Mouse (Mus musculus): ENCODE results near the gene Nr3c2. TPM values are rescaled to one million over a fixed set of nuclear protein-coding genes. Genes with fewer than 3 reads are reported as not detected.

Nr3c2 gene
- polyA plus RNA-seq, 1 experiment, result 11.7 TPM

DNA sequence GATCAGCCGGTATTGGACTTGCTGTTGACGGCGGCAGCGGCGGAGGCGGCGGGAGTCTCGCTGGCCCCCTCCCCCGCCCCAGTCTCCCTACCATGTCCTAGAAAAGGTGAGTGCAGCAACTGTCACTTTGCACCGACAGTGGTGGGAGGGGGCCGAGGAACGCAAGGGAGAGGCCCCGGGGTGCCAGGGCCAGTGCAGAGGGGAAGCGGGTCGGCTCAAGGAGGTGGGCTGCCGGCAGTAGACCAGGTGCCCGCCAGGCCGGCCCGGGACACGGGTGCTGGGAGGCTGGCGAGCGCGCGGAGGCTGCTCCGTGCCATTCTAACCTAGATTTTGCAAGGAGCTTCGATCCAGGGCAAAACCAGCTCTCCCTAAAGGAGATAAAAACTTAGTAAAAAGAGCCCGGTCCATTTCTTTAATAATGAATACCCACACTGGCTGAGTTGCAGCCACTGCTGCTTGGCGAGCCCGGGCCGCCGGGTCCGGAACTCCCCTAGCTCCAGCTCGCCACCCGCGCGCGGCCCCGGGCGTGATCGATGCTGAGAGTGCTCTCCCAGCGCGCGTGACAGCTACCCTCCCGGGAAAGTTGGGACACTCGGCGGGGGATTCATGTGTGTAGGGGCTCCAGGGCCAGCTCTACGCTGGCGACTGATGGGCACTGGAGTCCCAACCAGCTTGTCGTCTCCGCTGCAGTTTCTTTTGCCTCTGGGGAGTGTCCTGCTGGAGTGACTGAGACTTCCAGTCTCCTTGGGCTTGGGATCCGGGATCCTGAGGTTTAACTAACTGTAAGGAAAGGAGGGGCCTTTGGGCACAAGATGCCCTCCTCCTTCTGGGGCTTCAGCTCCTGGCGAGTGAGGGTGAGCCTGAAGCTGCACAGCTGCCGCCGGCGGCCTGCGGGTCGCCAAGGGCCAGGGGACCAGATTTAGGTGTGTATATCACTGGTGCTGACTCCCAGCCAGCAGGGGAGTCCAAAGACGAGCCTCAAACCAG, 1.2 kb downstream of the Nr3c2 start:
- under 1% methylated on average over 58 of the region's 58 CpGs for WGBS
- no peak overlapping the region for H3K27ac ChIP-seq (ENCODE audit: insufficient read depth, low read length)

DNA sequence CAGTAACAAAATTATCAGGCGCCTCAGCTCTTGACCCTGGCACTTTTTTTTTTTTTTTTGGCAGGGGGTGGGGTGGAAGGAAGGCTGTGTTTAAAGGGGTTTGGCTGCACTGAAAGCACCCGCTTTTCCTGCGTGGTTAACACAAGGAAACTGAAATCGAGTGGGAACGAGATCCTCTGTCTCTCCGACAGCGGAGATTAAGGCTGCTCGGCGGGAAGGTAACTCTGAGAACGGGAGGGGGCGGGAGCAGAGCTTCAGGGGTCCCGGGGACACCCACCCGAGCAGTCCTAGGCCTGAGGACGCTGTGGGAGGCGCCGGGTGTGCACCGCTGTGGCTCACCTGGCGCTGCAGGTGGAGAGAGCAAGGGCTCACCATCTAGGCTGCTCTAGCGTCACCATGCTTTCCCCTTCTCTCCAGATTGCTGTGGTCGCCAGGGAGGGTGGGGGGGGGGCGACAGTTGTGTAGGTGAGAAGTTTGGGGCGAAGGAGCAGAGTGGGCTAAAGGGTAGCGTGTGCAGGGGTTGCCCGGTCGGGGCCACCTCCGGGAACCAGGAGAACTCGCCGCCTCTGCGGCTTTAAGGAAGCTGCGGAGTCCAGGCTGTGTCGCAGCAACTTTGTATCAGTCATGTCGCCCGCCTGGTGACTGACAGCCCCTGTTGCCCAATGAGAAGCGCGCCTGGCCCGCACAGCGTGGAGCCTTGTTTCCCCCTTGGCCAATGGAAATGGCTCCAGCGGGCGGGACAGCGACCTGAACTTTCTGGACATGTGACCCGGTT, 2.4 kb downstream of the Nr3c2 start:
- H3K27ac ChIP-seq (ENCODE audit: insufficient read depth, low read length), result peak overlapping the region; percentile 39

More for the DNA sequence above, 1.2 kb downstream of the Nr3c2 start:
- DNase-seq, result peak; percentile 61 to 73
- H3K27me3 ChIP-seq (ENCODE audit: control insufficient read depth, insufficient read depth, low read length), result no peaks in the 10 kb centered on the region
- TF ChIP-seq POLR2A (IDR thresholded peaks at IDR 0.05; ENCODE audit: borderline replicate concordance, insufficient read depth, low read length), result no peak
- no peak for TF ChIP-seq CTCF (IDR thresholded peaks at IDR 0.05; ENCODE audit: borderline replicate concordance, insufficient read depth, low read depth, low read length)
- H3K4me3 ChIP-seq (replicated peaks; ENCODE audit: insufficient read depth, low read depth, low read length), result peak overlapping the region; percentile 80
- no peaks in the 10 kb centered on the region for H3K4me1 ChIP-seq (ENCODE audit: control insufficient read depth, insufficient read depth, low read length)

DNA sequence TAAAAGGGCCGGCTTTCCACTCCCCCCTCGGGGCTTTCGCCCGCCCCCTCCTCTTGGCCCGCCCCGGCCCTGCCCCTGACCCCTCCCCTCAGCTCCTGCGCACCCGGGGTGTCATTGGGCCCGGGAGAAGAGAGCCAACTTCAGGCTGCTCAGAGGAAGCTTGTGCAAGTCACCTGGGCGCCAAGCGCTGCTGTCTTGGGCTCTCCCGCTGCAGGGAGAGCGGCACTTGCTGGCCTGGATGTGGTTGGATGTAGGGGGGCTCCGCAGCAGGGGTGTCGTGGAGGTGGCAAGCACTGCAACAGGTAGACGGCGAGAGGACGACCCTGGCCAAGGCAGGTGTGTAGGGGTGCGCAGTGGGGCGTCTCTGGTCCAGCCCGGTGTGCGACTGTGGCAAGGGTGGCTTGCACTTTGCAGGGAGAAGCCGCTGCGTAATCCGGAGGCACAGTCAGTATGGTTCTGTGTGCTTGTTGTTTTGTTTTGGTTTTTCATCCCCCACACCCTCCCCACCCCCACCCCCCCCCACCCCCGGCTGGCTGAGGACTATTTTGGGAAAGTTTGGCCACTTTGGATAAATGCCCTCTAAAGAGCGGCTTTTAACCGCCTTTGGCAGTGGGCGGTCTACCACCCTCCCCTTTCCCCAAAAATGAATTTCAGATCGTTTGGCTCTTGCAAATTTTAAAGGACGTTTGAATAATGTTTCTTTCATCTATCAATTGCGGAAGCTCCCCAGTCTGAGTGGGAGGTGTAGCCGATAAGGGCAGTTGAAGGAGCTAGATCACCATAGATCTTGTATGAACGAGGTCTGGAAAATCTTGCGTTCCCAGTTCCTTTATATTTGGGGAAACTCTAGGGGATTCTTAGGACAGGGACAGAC, 3.2 kb downstream of the Nr3c2 start:
- H3K27ac ChIP-seq (ENCODE audit: insufficient read depth, low read length), result no peak overlapping the region
- WGBS, result 1% methylated on average over 35 of the region's 35 CpGs

More for the DNA sequence above, 2.4 kb downstream of the Nr3c2 start:
- peak overlapping the region; percentile 80 for H3K4me3 ChIP-seq (replicated peaks; ENCODE audit: insufficient read depth, low read depth, low read length)
- TF ChIP-seq CTCF (IDR thresholded peaks at IDR 0.05; ENCODE audit: borderline replicate concordance, insufficient read depth, low read depth, low read length) (no peak), POLR2A (IDR thresholded peaks at IDR 0.05; ENCODE audit: borderline replicate concordance, insufficient read depth, low read length) (peak; percentile 92)
- no peaks in the 10 kb centered on the region for H3K4me1 ChIP-seq (ENCODE audit: control insufficient read depth, insufficient read depth, low read length)
- H3K27me3 ChIP-seq (ENCODE audit: control insufficient read depth, insufficient read depth, low read length), result no peaks in the 10 kb centered on the region
- peak; percentile 98 for DNase-seq
- whole genome bisulfite sequencing, result under 1% methylated on average over 41 of the region's 41 CpGs

DNA sequence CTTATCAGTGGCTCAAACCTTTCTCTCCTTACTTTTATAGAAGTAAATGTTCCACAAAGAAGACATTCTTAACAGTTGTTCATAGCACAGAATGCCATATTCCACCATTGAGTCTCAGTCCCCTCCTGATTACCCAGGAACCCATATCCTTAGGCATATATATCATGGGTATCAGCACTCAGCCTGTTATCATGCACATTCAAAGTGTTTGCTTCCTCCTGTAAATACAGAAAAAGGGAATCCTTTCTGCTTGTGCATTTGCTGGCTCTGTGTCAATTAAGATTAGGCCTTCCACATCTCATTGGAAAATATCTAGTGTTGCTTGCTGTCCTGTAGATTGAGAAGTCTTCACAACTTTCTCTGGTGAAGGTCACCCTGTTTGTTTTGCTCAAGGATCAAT, 12.0 kb downstream of the Nr3c2 start:
- Histone ChIP-seq H3K4me1 (ENCODE audit: control insufficient read depth, insufficient read depth, low read length) (no peaks in the 10 kb centered on the region), H3K4me3 (replicated peaks; ENCODE audit: insufficient read depth, low read depth, low read length) (no peak overlapping the region), H3K27ac (ENCODE audit: insufficient read depth, low read length) (no peak overlapping the region), H3K27me3 (ENCODE audit: control insufficient read depth, insufficient read depth, low read length) (no peaks in the 10 kb centered on the region)
- DNase-seq, result no peak
- TF ChIP-seq POLR2A (IDR thresholded peaks at IDR 0.05; ENCODE audit: borderline replicate concordance, insufficient read depth, low read length) (no peak), CTCF (IDR thresholded peaks at IDR 0.05; ENCODE audit: borderline replicate concordance, insufficient read depth, low read depth, low read length) (no peak)

More for the DNA sequence above, 3.2 kb downstream of the Nr3c2 start:
- Histone ChIP-seq H3K27me3 (ENCODE audit: control insufficient read depth, insufficient read depth, low read length) (no peaks in the 10 kb centered on the region), H3K4me3 (replicated peaks; ENCODE audit: insufficient read depth, low read depth, low read length) (peak overlapping the region; percentile 80), H3K4me1 (ENCODE audit: control insufficient read depth, insufficient read depth, low read length) (no peaks in the 10 kb centered on the region)
- TF ChIP-seq CTCF (IDR thresholded peaks at IDR 0.05; ENCODE audit: borderline replicate concordance, insufficient read depth, low read depth, low read length) (no peak), POLR2A (IDR thresholded peaks at IDR 0.05; ENCODE audit: borderline replicate concordance, insufficient read depth, low read length) (no peak)
- DNase-seq, result no peak

DNA sequence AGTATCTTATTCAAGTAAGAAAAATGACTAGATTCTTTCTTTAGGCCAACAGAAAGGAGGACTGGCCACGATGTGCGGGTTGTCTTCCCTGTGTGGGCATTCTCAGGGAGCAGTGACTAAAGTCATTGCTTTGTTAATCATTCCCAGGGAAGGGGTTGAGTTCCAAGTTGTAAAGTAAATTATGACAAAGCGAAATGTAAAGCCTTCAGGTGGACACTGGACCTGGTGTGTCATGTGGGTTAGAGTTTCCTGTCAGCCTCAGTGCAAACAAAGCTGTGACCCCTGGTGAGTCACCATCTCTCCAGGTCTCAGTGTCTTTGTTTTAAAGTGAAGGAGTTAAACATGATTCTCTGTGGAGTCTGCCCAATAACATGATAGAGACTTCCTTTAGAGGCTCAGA, 13.4 kb downstream of the Nr3c2 start:
- TF ChIP-seq CTCF (IDR thresholded peaks at IDR 0.05; ENCODE audit: borderline replicate concordance, insufficient read depth, low read depth, low read length), result no peak
- no peak for TF ChIP-seq POLR2A (IDR thresholded peaks at IDR 0.05; ENCODE audit: borderline replicate concordance, insufficient read depth, low read length)
- 89% methylated on average over 3 of the region's 3 CpGs for WGBS
- DNase-seq, result no peak
- no peaks in the 10 kb centered on the region for H3K4me1 ChIP-seq (ENCODE audit: control insufficient read depth, insufficient read depth, low read length)
- no peak overlapping the region for H3K27ac ChIP-seq (ENCODE audit: insufficient read depth, low read length)
- no peaks in the 10 kb centered on the region for H3K27me3 ChIP-seq (ENCODE audit: control insufficient read depth, insufficient read depth, low read length)
- H3K4me3 ChIP-seq (replicated peaks; ENCODE audit: insufficient read depth, low read depth, low read length), result no peak overlapping the region

DNA sequence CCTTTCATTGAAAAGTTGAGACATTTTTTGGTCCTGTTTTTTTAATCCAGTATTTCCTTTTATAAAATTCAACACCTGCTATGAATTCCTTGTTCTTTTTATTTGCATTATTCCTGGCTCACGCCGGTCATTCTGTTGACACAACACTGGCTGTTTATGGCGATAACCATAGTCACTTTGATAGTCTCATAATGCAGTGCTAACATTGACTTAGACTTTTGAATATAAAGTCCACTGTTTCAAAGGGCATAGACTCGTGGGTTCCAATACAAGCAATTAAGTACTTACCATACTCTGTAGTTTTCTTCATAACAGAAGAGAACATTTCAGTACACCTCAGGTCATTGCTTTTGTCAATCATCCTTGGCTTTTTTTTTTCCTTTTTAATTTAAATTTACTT, 14.0 kb downstream of the Nr3c2 start:
- Histone ChIP-seq H3K27me3 (ENCODE audit: control insufficient read depth, insufficient read depth, low read length) (no peaks in the 10 kb centered on the region), H3K27ac (ENCODE audit: insufficient read depth, low read length) (no peak overlapping the region), H3K4me3 (replicated peaks; ENCODE audit: insufficient read depth, low read depth, low read length) (no peak overlapping the region), H3K4me1 (ENCODE audit: control insufficient read depth, insufficient read depth, low read length) (no peaks in the 10 kb centered on the region)
- no peak for DNase-seq
- 91% methylated on average over 4 of the region's 4 CpGs for WGBS
- TF ChIP-seq POLR2A (IDR thresholded peaks at IDR 0.05; ENCODE audit: borderline replicate concordance, insufficient read depth, low read length) (no peak), CTCF (IDR thresholded peaks at IDR 0.05; ENCODE audit: borderline replicate concordance, insufficient read depth, low read depth, low read length) (no peak)

DNA sequence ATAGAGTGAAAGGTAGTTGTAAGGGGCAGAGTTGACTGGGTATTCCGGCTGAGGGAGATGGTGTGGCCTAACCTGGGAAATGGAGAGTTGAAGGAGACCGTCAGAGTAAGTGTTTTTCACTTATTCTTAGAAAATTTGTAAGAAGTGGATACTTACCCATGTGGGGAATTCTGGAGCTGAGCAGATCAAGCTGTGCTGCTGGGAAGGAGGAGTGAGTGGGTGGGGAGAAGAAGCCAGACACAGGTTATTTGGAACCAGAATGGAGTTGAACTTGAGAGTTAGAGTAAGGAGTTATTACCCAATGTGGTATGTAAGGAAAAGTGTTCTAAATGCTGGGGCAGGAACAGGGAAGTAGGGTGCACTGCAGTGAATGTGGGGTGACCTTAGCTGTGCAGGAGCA, 16.0 kb downstream of the Nr3c2 start:
- TF ChIP-seq CTCF (IDR thresholded peaks at IDR 0.05; ENCODE audit: borderline replicate concordance, insufficient read depth, low read depth, low read length) (no peak), POLR2A (IDR thresholded peaks at IDR 0.05; ENCODE audit: borderline replicate concordance, insufficient read depth, low read length) (no peak)
- H3K27me3 ChIP-seq (ENCODE audit: control insufficient read depth, insufficient read depth, low read length), result no peaks in the 10 kb centered on the region
- no peak overlapping the region for H3K4me3 ChIP-seq (replicated peaks; ENCODE audit: insufficient read depth, low read depth, low read length)
- DNase-seq, result no peak
- WGBS, result 95% methylated on average over 2 of the region's 2 CpGs
- no peaks in the 10 kb centered on the region for H3K4me1 ChIP-seq (ENCODE audit: control insufficient read depth, insufficient read depth, low read length)
- H3K27ac ChIP-seq (ENCODE audit: insufficient read depth, low read length), result no peak overlapping the region

All from cerebellum, adult 2 months (tissue).